Mouse (Mus musculus): ENCODE measurements around the gene Fzd2.

Gene Fzd2

DNA sequence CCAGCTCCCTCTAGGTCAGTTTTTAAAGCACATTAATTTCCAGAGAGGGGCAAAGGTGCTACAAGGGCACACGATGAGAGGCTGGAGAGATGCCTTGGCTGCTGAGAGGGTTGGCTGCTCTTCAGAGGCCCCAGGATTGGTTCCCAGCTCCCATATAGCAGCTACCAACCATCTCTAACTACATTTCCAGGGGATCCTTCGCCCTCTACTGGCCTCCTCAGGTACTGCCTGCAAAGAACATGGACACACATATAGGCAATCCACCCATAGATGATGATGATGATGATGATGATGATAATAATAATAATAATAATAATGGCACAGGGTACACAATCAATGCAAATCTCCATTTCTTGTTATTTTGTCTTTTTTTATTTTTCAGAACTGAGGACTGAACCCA lies 15.3 kb downstream of the Fzd2 start:
- no peak for DNase-seq (ENCODE audit: low spot score)

- peak; percentile 64 for DNase-seq (ENCODE audit: low spot score)
Observed at GRCm38 (mm10) chr11:102623876-102624789, 19.9 kb downstream of the Fzd2 start.

DNA sequence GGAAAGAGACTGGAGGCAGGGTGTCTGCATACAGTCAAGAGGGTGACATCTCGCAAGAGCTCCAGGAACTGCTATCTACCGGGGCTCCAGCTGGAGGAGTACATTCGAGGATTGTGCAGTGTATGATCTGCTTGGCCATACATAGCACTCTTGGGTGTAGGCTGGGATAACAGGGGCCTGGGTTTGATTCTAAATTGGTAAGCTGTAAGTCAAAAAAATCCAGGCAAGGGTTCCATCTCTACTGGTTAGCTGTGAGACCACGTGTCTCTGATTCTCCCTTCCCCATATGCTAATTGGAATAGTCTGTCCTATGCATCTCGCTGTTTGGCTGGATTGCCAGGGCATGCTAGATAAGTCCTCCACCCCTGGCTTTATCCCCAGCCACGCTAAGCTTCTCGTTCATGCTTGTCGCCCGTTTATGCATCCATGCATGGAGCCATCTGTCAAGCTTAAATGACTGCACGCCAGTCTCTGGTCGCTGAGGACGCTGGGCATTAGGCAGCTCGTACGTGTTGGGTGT lies 20.8 kb downstream of the Fzd2 start:
- no peak for DNase-seq (ENCODE audit: low spot score)

DNA sequence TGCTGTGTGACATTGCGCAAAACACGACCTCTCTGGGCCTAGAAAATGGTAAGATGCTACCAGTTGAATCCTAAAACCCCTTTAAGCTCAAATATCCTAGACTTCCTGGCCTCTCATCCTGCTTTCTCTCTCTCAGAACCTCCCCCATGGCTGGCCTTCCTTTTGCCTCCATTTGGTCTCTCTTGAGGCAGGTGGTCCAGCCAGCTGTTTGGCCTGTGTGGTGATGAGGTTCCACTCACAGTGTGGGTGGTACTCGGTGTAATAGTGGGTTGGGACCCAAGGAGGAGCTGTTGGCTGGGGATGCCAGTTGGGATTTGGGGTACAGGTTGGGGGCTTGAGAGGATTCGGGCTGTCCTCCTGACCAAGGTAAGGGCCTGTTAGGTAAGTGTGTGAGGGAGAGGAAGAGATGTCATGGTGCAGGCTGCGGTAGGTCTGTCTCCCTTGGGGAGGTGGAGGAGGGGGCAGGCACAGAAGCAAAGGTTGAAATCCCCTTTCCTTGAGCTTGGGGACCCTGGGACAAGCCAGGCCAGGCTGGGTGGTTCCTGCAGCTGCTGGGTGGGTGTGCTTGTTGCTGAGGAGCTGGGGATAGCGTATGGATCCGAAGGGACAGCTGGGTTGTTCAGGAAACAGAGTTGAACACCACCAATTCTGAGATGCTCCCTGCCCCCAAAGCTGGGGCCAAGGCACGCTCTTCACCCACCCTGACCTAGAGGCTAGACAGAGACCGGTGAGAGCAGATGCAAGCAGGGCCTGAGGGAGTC lies 23.2 kb downstream of the Fzd2 start:
- no peak for DNase-seq (ENCODE audit: low spot score)

GRCm38 (mm10) chr11:102628529-102628928 lies 24.3 kb downstream of the Fzd2 start:
- DNase-seq (ENCODE audit: low spot score) = no peak

DNA sequence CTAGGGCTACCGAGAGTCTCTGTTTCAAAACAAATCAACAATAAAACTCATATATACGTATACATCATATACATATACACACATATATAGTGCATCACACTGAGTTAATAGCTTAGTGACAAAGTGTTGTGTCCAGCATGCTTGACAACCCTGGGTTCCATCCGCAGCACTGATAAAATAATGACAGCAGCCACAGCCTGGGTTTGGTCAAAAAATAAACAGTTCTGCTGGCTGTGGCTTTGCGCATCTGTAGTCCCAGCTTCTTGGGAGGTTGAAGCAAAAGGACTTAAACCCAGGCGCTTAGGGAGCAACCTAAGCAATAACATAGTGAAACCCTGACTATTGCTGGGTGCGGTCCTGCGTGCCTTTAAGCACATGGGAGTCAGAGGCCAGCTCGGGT lies 25.2 kb downstream of the Fzd2 start:
- no peak for DNase-seq (ENCODE audit: low spot score)

- DNase-seq (ENCODE audit: low spot score) = no peak
Observed at GRCm38 (mm10) chr11:102630731-102631130, 26.5 kb downstream of the Fzd2 start.

DNA sequence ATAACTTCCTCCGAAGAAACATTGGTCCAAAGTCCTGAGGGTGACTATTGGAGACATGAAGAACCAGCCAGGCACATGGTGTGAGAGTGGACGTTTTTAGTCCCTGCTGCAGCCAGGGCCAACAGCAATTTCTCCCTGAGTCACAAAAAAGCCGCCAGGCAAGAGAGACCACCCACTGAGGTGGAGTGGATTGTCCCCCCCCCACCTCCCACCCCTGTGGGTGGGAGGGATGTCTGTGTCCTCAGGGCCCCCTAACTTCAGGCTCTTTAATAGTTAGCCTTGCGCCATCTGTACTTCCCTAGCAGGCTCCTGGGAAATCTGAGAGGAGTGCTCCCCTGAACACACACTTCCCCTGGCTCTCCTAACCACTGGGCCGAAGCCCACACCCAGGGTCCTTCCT lies 27.0 kb downstream of the Fzd2 start:
- DNase-seq (ENCODE audit: low spot score) = no peak

- DNase-seq (ENCODE audit: low spot score) = no peak
Observed at GRCm38 (mm10) chr11:102632725-102633124, 28.5 kb downstream of the Fzd2 start.

GRCm38 (mm10) chr11:102633379-102633778 lies 29.2 kb downstream of the Fzd2 start:
- DNase-seq (ENCODE audit: low spot score) = no peak

DNA sequence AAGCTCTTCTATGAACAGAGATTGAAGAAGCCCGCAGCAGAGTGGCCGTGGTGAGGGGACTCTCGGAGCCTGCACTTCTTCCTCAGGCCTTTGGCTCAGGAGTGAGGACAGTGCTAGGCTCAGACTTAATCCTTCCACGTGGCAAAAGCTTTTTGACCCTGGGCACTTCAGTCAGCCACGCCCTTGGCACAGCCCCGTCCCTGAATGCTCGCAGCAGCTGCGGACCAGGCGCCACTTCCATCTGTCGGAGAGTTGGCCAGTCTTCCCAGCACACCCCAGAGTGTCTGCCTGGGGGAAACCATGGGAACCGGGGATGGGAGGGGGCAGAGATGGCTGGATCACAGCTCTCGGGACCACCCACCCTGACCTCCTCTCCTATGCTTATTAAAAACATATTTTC lies 32.7 kb downstream of the Fzd2 start:
- no peak for DNase-seq (ENCODE audit: low spot score)

DNA sequence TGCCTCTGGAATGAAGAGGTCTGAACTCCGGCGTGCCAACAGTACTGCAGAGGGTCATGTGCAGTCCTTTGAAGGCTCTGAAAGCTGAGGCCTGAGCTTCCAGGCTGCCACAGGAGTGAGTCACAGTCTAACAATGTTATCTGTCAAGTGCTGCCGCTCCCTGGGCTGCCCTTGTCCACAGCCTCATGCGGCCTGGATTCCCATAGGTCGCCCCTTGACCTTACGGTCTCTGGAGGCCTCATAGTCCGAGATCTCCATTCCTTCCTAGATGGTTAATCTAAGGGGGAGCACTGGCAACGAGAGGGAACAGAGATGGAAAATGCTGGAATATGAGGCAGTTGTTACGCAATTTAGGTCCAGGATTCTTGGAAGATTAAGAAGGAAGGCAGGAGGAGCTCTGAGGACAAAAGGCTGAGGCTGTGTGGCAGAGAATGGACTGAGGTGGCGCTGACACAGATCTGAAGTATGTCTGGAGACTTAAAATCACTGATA lies 39.7 kb downstream of the Fzd2 start:
- DNase-seq (ENCODE audit: low spot score) = peak; percentile 76

DNA sequence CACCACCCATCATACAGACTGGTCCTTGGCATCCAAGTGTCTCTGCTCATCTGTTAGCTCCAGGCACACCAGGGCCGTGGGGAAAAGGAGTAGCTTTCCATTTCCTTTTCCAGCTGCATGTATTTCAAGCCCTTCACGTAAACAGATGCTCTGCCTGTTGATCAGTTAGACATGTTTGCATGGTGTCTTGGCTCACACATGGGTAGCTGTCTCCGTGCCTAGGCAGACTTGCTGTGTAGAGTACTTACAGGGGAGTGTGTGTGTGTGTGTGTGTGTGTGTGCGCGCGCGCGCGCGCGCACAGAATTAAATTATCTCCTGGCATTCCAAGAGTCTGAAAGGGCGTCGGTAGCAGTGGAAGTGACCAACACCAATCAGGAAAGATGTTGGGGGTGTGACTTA lies 42.0 kb downstream of the Fzd2 start:
- DNase-seq (ENCODE audit: low spot score) = no peak

DNA sequence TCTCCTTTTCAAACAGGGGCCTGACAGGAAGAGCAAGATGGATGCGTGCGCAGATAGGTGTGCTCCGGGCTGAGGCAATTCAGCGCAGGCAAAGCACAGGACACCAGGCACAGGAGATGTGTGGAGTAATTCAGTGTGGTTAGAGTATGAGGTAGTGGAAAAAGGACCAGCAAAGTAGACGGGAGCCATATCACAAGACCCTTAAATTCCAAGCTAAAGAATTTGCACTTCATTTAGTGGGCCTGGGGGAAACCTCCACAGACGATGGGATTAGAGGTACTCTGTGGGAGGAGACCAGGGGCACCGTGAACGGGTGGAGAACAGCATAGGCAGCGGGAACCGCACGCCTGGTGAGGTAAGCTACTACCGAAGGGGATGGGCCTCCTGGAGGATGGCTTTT lies 43.7 kb downstream of the Fzd2 start:
- DNase-seq (ENCODE audit: low spot score) = no peak

DNA sequence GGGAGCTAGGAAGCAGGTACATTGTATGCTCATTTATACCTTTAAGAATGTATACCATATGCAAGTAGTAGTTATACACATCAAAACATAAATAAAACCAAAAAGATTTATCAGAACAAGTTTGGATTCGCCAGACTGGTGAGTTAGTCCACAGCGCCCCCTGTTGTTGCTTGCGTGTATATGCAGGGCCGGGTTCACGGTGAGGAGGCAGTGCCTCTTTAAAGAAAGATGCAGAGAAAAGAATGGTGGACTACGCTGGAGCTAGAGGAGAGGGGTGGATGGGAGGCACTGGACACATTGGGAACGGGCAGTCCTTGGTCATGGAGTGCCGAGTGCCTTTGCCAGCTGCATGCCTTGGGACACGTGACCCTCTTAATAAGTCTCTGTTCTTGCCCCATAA lies 47.2 kb downstream of the Fzd2 start:
- peak; percentile 80 for DNase-seq (ENCODE audit: low spot score)

GRCm38 (mm10) chr11:102652844-102653243 lies 48.6 kb downstream of the Fzd2 start:
- no peak for DNase-seq (ENCODE audit: low spot score)

DNA sequence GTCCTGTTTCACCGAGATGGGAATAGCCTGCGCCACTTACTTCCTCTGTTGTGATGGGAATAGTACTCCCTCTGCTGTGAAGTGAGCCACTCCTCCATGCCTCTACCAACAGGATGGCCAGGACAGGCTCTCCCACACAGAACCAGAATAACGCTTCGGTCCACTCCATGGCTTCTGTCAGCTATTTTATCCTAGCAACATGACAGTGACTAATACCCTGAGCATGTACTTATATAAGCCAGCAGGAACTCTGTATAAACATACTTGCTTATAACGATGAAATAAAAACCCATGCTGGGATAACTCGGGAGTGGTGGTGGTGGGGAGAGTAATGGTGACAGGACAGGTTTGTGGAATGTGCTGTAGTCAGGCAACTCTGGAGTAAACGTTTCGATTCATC lies 51.7 kb downstream of the Fzd2 start:
- no peak for DNase-seq (ENCODE audit: low spot score)

DNA sequence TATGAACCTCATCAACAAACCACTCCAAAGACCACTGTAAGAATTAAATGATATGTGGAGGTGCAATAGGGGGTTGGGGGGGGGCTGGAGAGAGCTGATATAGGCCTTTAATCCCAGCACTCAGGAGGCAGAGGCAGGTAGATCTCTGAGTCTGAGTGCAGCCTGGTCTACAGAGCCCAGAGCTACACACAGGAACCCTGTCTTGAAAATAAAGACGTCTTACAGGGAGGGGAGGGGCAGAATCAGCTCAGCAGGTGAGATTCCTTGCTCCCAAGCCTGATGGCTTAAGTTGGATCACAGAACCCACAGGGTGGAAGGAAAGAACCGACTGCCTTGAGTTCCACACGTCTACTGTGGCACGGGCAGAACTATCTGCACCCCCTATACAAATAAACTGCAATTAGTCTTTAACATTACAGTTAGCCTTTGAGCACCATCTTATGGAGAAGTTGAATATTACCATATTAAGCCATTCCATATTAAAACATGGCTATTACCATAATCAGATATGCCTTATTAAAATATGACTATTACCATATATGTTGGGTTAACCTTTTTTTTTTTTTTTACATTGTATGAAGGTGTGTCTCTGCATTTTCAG lies 52.2 kb downstream of the Fzd2 start:
- DNase-seq (ENCODE audit: low spot score) = no peak

DNA sequence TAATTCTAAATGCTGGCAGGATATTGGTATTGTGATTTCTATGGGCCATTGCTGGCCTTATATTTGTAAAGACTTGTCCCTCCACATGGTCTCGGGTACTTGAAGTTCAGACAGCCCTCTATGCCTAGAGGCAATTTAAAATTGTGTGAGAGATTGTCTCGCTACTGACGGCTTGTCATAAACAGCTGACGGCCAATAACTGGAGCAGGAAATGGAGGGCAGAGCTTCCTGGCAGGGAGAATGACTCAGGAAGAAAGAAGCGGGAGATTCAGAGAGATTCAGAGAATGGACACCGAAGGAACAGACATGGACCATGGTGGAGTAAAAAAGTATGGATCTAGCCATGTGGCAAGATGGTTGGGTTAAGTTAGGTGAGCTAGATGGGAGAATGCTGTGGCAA lies 52.7 kb downstream of the Fzd2 start:
- DNase-seq (ENCODE audit: low spot score) = no peak
